Mouse (Mus musculus): ENCODE measurements at regions not wholly inside any gene's neighbourhood (a gene's known extent, or its start where the extent isn't known, plus 50 kb on each side); places are given as distances from the start of the nearest gene placed in this dataset.

DNA sequence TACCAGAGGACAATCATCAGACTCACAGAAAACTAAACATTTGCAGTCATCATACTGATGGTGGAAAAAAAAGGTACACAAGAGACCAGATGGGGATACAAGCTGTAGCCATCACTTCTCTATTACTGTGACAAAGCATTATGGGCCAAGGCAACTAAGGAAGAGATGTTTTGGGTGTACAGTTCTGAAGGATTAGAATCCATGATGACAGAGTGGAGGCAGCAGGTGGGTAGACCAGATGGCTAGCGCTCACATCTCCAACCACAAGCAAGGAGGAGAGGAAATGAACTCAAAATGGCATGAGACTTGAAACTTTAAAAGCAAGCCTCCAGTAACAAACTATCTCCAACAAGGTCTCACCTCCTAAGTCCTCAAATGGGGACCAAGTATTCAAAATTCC, 201.3 kb downstream of the 3100002H09Rik start:
- Histone ChIP-seq H3K9ac (no peak overlapping the region), H3K36me3 (no peaks in the 10 kb centered on the region), H3K4me1 (replicated peaks) (no peaks in the 10 kb centered on the region), H3K4me3 (replicated peaks) (no peak overlapping the region), H3K4me2 (replicated peaks) (no peak overlapping the region), H3K27ac (no peak overlapping the region), H3K9me3 (no peaks in the 10 kb centered on the region), H3K27me3 (replicated peaks) (no peaks in the 10 kb centered on the region)
- WGBS: 96% methylated on average over 1 of the region's 1 CpGs
- no peak for ATAC-seq

DNA sequence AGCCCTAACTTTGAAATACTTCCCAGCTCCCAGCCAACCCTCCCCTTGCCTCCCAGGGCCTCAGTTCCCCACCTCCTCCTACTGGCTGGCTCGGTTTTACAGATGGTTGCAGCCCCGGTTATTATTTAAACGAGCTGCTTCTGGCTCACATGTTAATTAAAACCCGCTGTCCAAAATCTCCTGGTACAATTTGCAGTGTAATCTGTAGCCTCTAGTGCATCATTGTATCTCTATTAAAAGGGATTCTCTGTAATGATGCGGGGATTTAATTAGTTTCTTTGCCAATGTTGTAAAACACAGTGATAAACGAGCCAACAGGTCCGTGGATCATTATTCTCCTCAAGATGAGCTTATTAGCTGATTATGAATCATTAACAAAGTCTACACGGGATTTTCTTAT, 208.5 kb downstream of the 3100002H09Rik start:
- WGBS: 67% methylated on average over 8 of the region's 8 CpGs
- ATAC-seq: no peak

GRCm38 (mm10) chr4:124400741-124401140, 209.9 kb downstream of the 3100002H09Rik start:
- ATAC-seq: no peak
- Histone ChIP-seq H3K4me1 (replicated peaks) (no peaks in the 10 kb centered on the region), H3K9ac (no peak overlapping the region), H3K4me2 (replicated peaks) (no peak overlapping the region), H3K9me3 (no peaks in the 10 kb centered on the region), H3K27ac (no peak overlapping the region), H3K4me3 (replicated peaks) (no peak overlapping the region), H3K36me3 (no peaks in the 10 kb centered on the region), H3K27me3 (replicated peaks) (no peaks in the 10 kb centered on the region)
- WGBS: 67% methylated on average over 8 of the region's 8 CpGs

More for the DNA sequence above, 208.5 kb downstream of the 3100002H09Rik start:
- Histone ChIP-seq H3K27me3 (replicated peaks) (no peaks in the 10 kb centered on the region), H3K27ac (no peak overlapping the region), H3K4me3 (replicated peaks) (no peak overlapping the region), H3K9ac (no peak overlapping the region), H3K36me3 (no peaks in the 10 kb centered on the region), H3K4me1 (replicated peaks) (no peaks in the 10 kb centered on the region), H3K9me3 (no peaks in the 10 kb centered on the region), H3K4me2 (replicated peaks) (no peak overlapping the region)

DNA sequence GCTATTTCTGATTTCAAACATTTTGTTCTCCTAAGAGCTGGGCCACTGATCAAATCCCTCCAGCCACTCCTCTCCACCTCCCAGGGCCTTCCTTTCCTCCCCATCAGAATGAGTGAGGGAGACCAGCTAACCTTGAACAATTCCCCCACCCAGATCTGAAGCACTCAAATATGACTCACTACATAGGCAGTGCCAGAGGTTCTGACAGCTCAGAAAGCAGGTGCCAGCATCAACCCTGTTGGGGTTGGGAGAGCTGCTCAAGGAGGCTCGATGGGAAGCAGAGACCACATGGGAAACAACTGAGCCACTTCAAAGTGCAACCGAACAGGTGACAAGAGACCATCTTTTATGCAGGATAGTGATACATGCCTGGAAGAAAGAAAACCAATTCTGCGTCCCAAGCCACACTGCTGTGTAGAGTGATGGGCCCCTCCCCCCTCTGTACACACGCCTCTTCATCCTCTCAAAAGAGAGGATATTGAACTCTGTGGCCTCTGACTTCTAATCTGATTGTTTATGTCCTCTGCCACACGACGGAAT, 210.4 kb downstream of the 3100002H09Rik start:
- WGBS: 42% methylated on average over 6 of the region's 6 CpGs
- H3K27ac ChIP-seq: no peak overlapping the region
- no peak overlapping the region for H3K4me3 ChIP-seq (replicated peaks)
- ATAC-seq: no peak
- H3K4me1 ChIP-seq (replicated peaks): no peaks in the 10 kb centered on the region
- H3K27me3 ChIP-seq (replicated peaks): no peaks in the 10 kb centered on the region
- H3K9ac ChIP-seq: no peak overlapping the region
- no peaks in the 10 kb centered on the region for H3K36me3 ChIP-seq
- no peak overlapping the region for H3K4me2 ChIP-seq (replicated peaks)
- H3K9me3 ChIP-seq: no peaks in the 10 kb centered on the region

DNA sequence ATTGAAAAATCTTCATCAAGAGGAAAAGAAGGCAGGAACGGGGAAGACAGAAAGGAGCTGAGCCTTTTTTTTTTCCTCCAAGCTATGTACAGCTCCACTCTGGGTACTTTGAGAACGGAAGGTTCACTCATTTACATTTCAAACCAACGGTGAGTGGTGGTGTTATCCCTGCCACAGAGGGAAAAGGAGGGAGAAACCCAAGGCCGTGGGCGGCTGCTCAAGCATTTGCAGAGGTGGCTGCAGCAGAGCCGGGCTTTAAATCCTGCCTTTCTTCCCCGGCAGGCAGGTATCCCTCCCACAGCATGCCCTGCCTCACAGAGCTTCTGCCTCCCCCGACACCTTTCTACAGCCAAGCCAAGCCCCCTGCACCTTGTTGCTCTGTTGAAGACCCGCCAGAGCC, 212.2 kb downstream of the 3100002H09Rik start:
- no peak overlapping the region for H3K9ac ChIP-seq
- 27% methylated on average over 9 of the region's 9 CpGs for WGBS
- H3K27me3 ChIP-seq (replicated peaks): no peaks in the 10 kb centered on the region
- H3K36me3 ChIP-seq: no peaks in the 10 kb centered on the region
- H3K27ac ChIP-seq: no peak overlapping the region
- H3K9me3 ChIP-seq: no peaks in the 10 kb centered on the region
- H3K4me2 ChIP-seq (replicated peaks): no peak overlapping the region
- 0 out of 2 replicates have a peak, but pooled peaks cover 8% of the 10 kb centered on the region for H3K4me1 ChIP-seq (replicated peaks)
- no peak overlapping the region for H3K4me3 ChIP-seq (replicated peaks)
- ATAC-seq: no peak

GRCm38 (mm10) chr4:124396566-124397283, 213.9 kb downstream of the 3100002H09Rik start:
- no peak for ATAC-seq
- H3K27ac ChIP-seq: no peak overlapping the region
- H3K4me1 ChIP-seq (replicated peaks): peaks cover 8% of the 10 kb centered on the region; the same call in 1 of the 2 replicates
- H3K36me3 ChIP-seq: no peaks in the 10 kb centered on the region
- H3K4me2 ChIP-seq (replicated peaks): no peak overlapping the region
- H3K4me3 ChIP-seq (replicated peaks): no peak overlapping the region
- H3K9me3 ChIP-seq: no peaks in the 10 kb centered on the region
- 59% methylated on average over 13 of the region's 13 CpGs for WGBS
- no peak overlapping the region for H3K9ac ChIP-seq
- no peaks in the 10 kb centered on the region for H3K27me3 ChIP-seq (replicated peaks)

DNA sequence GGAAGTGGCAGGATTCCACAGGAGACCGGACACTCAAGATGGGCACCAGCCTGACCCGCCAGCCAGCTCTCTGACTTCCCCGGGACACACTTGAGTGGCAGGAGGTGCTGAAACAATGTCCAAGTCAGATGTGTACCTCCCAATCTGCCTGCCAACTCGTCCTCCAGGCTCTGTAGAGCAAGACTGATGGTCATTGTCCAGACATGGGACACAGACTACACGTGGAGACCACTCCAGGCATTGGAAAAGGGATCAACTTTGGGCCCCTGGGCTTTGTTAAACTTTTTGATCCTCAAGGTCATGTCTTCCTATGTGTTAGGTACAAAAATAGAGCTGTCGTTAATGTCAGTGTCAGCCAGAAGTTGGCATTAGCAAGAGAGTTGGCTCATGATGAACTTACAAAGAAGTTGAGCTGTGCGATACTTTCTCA, 214.6 kb downstream of the 3100002H09Rik start:
- H3K4me1 ChIP-seq (replicated peaks): peaks cover 8% of the 10 kb centered on the region; the same call in 1 of the 2 replicates
- H3K27me3 ChIP-seq (replicated peaks): no peaks in the 10 kb centered on the region
- no peak for ATAC-seq
- H3K27ac ChIP-seq: no peak overlapping the region
- no peak overlapping the region for H3K4me3 ChIP-seq (replicated peaks)
- 73% methylated on average over 7 of the region's 7 CpGs for WGBS
- no peak overlapping the region for H3K9ac ChIP-seq
- H3K36me3 ChIP-seq: no peaks in the 10 kb centered on the region
- no peaks in the 10 kb centered on the region for H3K9me3 ChIP-seq
- no peak overlapping the region for H3K4me2 ChIP-seq (replicated peaks)

DNA sequence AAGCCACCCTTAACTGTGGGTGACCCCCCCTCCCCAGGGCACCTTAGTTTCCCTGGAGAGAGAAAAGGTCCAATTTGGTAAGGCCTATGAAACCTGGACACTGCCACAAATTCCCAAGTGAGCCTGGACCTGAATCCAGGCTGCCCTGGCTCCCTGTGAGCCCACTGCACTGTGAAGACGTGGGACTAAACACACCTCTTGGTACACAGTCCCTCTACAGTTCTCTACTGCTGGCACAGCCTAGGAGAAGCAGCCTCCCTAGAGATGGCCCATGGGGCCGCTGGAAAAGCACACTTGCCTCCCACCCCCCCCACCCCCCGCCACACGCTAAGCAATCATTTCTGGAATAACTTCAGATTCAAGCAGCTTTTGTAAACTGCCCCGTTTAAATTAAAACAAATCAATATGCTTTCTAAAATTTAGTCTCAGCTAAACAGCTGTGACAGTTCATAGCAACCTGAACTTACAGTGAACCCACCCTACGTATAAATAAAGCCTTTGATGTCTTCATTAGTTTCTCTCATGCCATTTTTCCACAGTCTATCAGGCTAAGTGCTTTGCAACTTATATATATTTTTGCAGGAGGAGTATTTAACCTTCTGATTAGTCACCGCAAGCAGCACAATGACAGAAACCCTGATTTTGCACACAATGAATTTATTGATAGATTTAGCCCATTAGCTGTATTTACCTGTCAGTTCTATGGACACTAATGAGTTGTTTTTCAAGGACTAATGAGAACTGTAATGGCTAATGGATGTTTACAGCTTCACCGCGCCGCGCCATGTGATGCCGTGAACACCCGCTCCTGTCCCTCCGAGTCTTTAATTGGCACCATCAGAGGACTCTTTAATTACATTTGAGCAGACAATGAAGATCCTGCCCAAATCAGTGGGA, 215.3 kb downstream of the 3100002H09Rik start:
- peaks cover 8% of the 10 kb centered on the region; the same call in 1 of the 2 replicates for H3K4me1 ChIP-seq (replicated peaks)
- no peak overlapping the region for H3K9ac ChIP-seq
- ATAC-seq: no peak
- no peak overlapping the region for H3K4me2 ChIP-seq (replicated peaks)
- WGBS: 46% methylated on average over 14 of the region's 14 CpGs
- no peaks in the 10 kb centered on the region for H3K36me3 ChIP-seq
- no peaks in the 10 kb centered on the region for H3K27me3 ChIP-seq (replicated peaks)
- H3K4me3 ChIP-seq (replicated peaks): no peak overlapping the region
- H3K27ac ChIP-seq: no peak overlapping the region
- no peaks in the 10 kb centered on the region for H3K9me3 ChIP-seq

- H3K4me2 ChIP-seq (replicated peaks): no peak overlapping the region
- no peak overlapping the region for H3K27ac ChIP-seq
- H3K4me1 ChIP-seq (replicated peaks): peaks cover 8% of the 10 kb centered on the region; the same call in 1 of the 2 replicates
- 27% methylated on average over 10 of the region's 10 CpGs for WGBS
- H3K9me3 ChIP-seq: no peaks in the 10 kb centered on the region
- H3K9ac ChIP-seq: no peak overlapping the region
- no peak for ATAC-seq
- no peaks in the 10 kb centered on the region for H3K27me3 ChIP-seq (replicated peaks)
- no peak overlapping the region for H3K4me3 ChIP-seq (replicated peaks)
- H3K36me3 ChIP-seq: no peaks in the 10 kb centered on the region
Measured at GRCm38 (mm10) chr4:124393595-124393994, 217.0 kb downstream of the 3100002H09Rik start.

DNA sequence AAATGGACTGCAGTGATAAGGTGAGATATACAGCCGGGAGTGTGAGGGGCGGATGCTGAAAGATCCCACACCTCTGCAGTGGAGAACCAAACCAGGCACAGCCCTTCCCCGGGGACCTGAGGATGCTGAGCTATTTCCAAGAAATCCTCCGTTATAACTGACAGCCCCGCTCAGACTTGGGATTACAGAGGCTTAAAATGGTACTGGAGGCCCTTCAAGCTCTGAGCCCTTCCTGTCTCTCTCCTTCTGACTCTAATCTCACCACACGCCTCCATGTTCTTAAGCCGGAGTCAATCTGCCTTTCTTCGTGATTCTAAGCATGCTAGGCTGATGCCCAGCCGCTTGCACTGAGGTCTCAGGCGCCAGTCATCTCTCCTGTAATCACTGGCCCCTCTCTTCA, 221.5 kb downstream of the 3100002H09Rik start:
- H3K4me3 ChIP-seq (replicated peaks): no peak overlapping the region
- no peaks in the 10 kb centered on the region for H3K36me3 ChIP-seq
- H3K9me3 ChIP-seq: no peaks in the 10 kb centered on the region
- ATAC-seq: no peak
- peaks cover 12% of the 10 kb centered on the region; the same call in 1 of the 2 replicates for H3K4me1 ChIP-seq (replicated peaks)
- WGBS: 75% methylated on average over 10 of the region's 10 CpGs
- H3K27me3 ChIP-seq (replicated peaks): no peaks in the 10 kb centered on the region
- no peak overlapping the region for H3K9ac ChIP-seq
- H3K4me2 ChIP-seq (replicated peaks): no peak overlapping the region
- no peak overlapping the region for H3K27ac ChIP-seq

DNA sequence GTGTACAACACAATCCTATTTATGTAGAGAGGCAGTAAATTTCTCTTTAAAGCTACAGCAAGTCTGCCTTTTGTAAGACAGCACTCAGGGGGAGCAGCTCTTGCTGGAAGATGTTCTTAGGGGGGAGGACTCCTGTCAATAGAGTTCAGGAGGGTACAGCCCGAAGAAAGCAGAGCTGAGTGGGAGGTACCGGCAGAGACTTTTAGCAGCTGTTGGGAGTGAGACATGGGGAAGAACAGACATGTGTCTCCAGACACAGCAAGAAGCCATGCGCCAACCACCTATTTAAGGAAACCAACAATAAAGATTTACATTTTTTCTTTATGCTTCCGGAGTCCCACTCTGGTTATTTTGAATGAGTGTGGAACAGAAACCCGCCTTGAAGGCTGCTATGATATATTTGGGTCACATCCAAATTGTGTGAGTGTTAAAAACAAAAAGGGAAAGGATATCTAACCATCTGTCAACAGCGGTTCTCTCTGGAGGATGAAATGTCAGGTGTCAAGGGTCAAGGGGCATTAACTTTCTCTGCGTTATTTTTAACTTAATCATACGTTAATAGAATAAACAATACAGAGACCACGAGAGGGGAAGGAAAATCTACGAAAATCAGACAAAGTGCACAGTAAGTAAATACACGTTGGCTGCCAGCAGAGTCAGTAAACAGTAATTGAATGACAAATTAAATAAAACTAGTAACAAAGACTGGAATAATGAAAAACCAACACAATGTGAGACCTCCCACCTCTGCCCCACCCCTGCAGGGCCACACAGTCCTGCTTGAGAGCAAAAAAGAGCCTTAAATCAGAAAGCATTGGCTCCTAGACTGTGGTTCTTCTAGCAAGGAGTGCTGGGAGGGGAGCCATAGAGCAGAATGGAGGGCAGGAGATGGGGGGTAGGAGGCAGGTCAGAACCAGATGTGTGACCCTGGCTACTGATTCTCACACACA, 225.2 kb downstream of the 3100002H09Rik start:
- Histone ChIP-seq H3K36me3 (no peaks in the 10 kb centered on the region), H3K4me1 (replicated peaks) (peaks cover 8% of the 10 kb centered on the region; the same call in 1 of the 2 replicates), H3K9me3 (no peaks in the 10 kb centered on the region), H3K4me3 (replicated peaks) (no peak overlapping the region), H3K27me3 (replicated peaks) (no peaks in the 10 kb centered on the region), H3K9ac (no peak overlapping the region), H3K27ac (no peak overlapping the region; the same call in 1 of the 2 replicates), H3K4me2 (replicated peaks) (no peak overlapping the region)
- WGBS: 22% methylated on average over 11 of the region's 11 CpGs
- no peak for ATAC-seq

Data from intestine, embryonic 15.5 days (tissue).